Mouse (Mus musculus): Measurements from ENCODE around the gene Opn1mw. TPM values are rescaled to one million over a fixed set of nuclear protein-coding genes. Genes with fewer than 3 reads are reported as not detected.

Gene Opn1mw
- total and polyA plus RNA-seq, 3 experiments = not detected

GRCm38 (mm10) chrX:74176959-74177358 is 49.7 kb downstream of the Opn1mw start, which contains the start of gene Tktl1:
Tktl1 (plus strand) TSS chrX:74177259.
- H3K4me1 ChIP-seq (ENCODE audit: control insufficient read depth in 1 of 2, insufficient read depth in 2 of 2, low read length in 2 of 2) = no peaks in the 10 kb centered on the region
- H3K4me3 ChIP-seq (ENCODE audit: control insufficient read depth in 1 of 2, insufficient read depth in 1 of 2, low read depth in 2 of 2, low read length in 2 of 2) = no peak within 1 kb of the TSS
- H3K79me2 ChIP-seq (ENCODE audit: control insufficient read depth, insufficient read depth, low read length, poor library complexity) = no peaks in the 10 kb centered on the region
- H3K36me3 ChIP-seq (ENCODE audit: control insufficient read depth in 1 of 2, insufficient read depth in 2 of 2, low read length in 2 of 2) = no peaks in the 10 kb centered on the region
- no peak within 1 kb of the TSS for H3K9ac ChIP-seq (ENCODE audit: control insufficient read depth, low read depth, low read length, poor library complexity, severe bottlenecking)
- no peaks in the 10 kb centered on the region for H3K27me3 ChIP-seq (ENCODE audit: control insufficient read depth in 1 of 2, insufficient read depth in 2 of 2, low read length in 2 of 2)
- no peak within 1 kb of the TSS for H3K27ac ChIP-seq (ENCODE audit: control insufficient read depth, low read depth, low read length)
- TF ChIP-seq TBP (IDR thresholded peaks at IDR 0.05; ENCODE audit: low read depth, low read length) (no peak), ZNF384 (IDR thresholded peaks at IDR 0.05; ENCODE audit: low read depth, low read length) (no peak), CTCF (IDR thresholded peaks at IDR 0.05 in 2 of 3, conservative IDR thresholded peaks at IDR 0.05 in 1 of 3; ENCODE audit: control insufficient read depth in 1 of 3, insufficient read depth in 1 of 3, low read depth in 2 of 3, low read length in 3 of 3, poor library complexity in 1 of 3, severe bottlenecking in 1 of 3) (no peak), MAFK (IDR thresholded peaks at IDR 0.05; ENCODE audit: borderline replicate concordance, low read depth, low read length) (no peak), USF1 (IDR thresholded peaks at IDR 0.05; ENCODE audit: low read depth, low read length) (no peak)
- no peaks in the 10 kb centered on the region for H3K9me3 ChIP-seq (replicated peaks; ENCODE audit: insufficient read depth, low read length)
- no peak for DNase-seq (ENCODE audit: low read depth, low spot score)

Other genes with a start within 250 kb of the Opn1mw start
- gene Avpr2, start 235.4 kb upstream of the Opn1mw start, total RNA-seq (2012; rRNA removed) = 0.10 and 0.35 TPM in 2 replicates
- gene Avpr2, start 235.4 kb upstream of the Opn1mw start, polyA plus RNA-seq (2012; ENCODE audit: insufficient read depth in 1 of 2, insufficient read length in 2 of 2, low read depth in 1 of 2, low replicate concordance in 2 of 2, missing spikeins in 1 of 2) = under 1 TPM in 1 of 2 experiments, not detected in 1; 0.49 TPM
- 0.52 and 0.73 TPM in 2 replicates for gene L1cam, start 231.4 kb upstream of the Opn1mw start, total RNA-seq (2012; rRNA removed)
- under 1 TPM in 1 of 2 experiments, not detected in 1; 0.96 TPM for gene L1cam, start 231.4 kb upstream of the Opn1mw start, polyA plus RNA-seq (2012; ENCODE audit: insufficient read depth in 1 of 2, insufficient read length in 2 of 2, low read depth in 1 of 2, low replicate concordance in 2 of 2, missing spikeins in 1 of 2)
- 9.6 and 10.3 TPM in 2 replicates for gene Arhgap4, start 205.6 kb upstream of the Opn1mw start, total RNA-seq (2012; rRNA removed)
- 10 to 100 TPM in 1 of 2 experiments, not detected in 1; 24.5 TPM for gene Arhgap4, start 205.6 kb upstream of the Opn1mw start, polyA plus RNA-seq (2012; ENCODE audit: insufficient read depth in 1 of 2, insufficient read length in 2 of 2, low read depth in 1 of 2, low replicate concordance in 2 of 2, missing spikeins in 1 of 2)
- 155 and 174 TPM in 2 replicates for gene Naa10, start 205.5 kb upstream of the Opn1mw start, total RNA-seq (2012; rRNA removed)
- gene Naa10, start 205.5 kb upstream of the Opn1mw start, polyA plus RNA-seq (2012; ENCODE audit: insufficient read depth in 1 of 2, insufficient read length in 2 of 2, low read depth in 1 of 2, low replicate concordance in 2 of 2, missing spikeins in 1 of 2) = 100 to 1,000 TPM; 253 to 417 TPM
- gene Renbp, start 196.6 kb upstream of the Opn1mw start, total RNA-seq (2012; rRNA removed) = 18.8 and 22.7 TPM in 2 replicates
- 10 to 100 TPM in 1 of 2 experiments, not detected in 1; 38.0 TPM for gene Renbp, start 196.6 kb upstream of the Opn1mw start, polyA plus RNA-seq (2012; ENCODE audit: insufficient read depth in 1 of 2, insufficient read length in 2 of 2, low read depth in 1 of 2, low replicate concordance in 2 of 2, missing spikeins in 1 of 2)
- 53.6 and 60.0 TPM in 2 replicates for gene Hcfc1, start 161.1 kb upstream of the Opn1mw start, total RNA-seq (2012; rRNA removed)
- 100 to 1,000 TPM in 1 of 2 experiments, 10 to 100 TPM in 1; 40.8 to 146 TPM for gene Hcfc1, start 161.1 kb upstream of the Opn1mw start, polyA plus RNA-seq (2012; ENCODE audit: insufficient read depth in 1 of 2, insufficient read length in 2 of 2, low read depth in 1 of 2, low replicate concordance in 2 of 2, missing spikeins in 1 of 2)
- gene Irak1, start 103.5 kb upstream of the Opn1mw start, total RNA-seq (2012; rRNA removed) = 30.1 and 33.7 TPM in 2 replicates
- gene Irak1, start 103.5 kb upstream of the Opn1mw start, polyA plus RNA-seq (2012; ENCODE audit: insufficient read depth in 1 of 2, insufficient read length in 2 of 2, low read depth in 1 of 2, low replicate concordance in 2 of 2, missing spikeins in 1 of 2) = 100 to 1,000 TPM in 1 of 2 experiments, not detected in 1; 106 TPM
- 12.5 and 16.2 TPM in 2 replicates for gene Mecp2, start 7.9 kb downstream of the Opn1mw start, total RNA-seq (2012; rRNA removed)
- 10 to 100 TPM in 1 of 2 experiments, not detected in 1; 20.7 TPM for gene Mecp2, start 7.9 kb downstream of the Opn1mw start, polyA plus RNA-seq (2012; ENCODE audit: insufficient read depth in 1 of 2, insufficient read length in 2 of 2, low read depth in 1 of 2, low replicate concordance in 2 of 2, missing spikeins in 1 of 2)
- gene Tex28, start 40.4 kb downstream of the Opn1mw start, total RNA-seq (2012; rRNA removed) = not detected in 2 replicates
- not detected for gene Tex28, start 40.4 kb downstream of the Opn1mw start, polyA plus RNA-seq (2012; ENCODE audit: insufficient read depth in 1 of 2, insufficient read length in 2 of 2, low read depth in 1 of 2, low replicate concordance in 2 of 2, missing spikeins in 1 of 2)
- not detected in 2 replicates for gene Tktl1, start 49.8 kb downstream of the Opn1mw start, total RNA-seq (2012; rRNA removed)
- gene Tktl1, start 49.8 kb downstream of the Opn1mw start, polyA plus RNA-seq (2012; ENCODE audit: insufficient read depth in 1 of 2, insufficient read length in 2 of 2, low read depth in 1 of 2, low replicate concordance in 2 of 2, missing spikeins in 1 of 2) = under 1 TPM in 1 of 2 experiments, not detected in 1; 0.04 TPM
- gene Flna, start 122.4 kb downstream of the Opn1mw start, total RNA-seq (2012; rRNA removed) = 111 and 155 TPM in 2 replicates
- gene Flna, start 122.4 kb downstream of the Opn1mw start, polyA plus RNA-seq (2012; ENCODE audit: insufficient read depth in 1 of 2, insufficient read length in 2 of 2, low read depth in 1 of 2, low replicate concordance in 2 of 2, missing spikeins in 1 of 2) = 100 to 1,000 TPM; 147 to 233 TPM
- gene Emd, start 127.2 kb downstream of the Opn1mw start, total RNA-seq (2012; rRNA removed) = 52.2 and 55.5 TPM in 2 replicates
- 100 to 1,000 TPM; 130 to 157 TPM for gene Emd, start 127.2 kb downstream of the Opn1mw start, polyA plus RNA-seq (2012; ENCODE audit: insufficient read depth in 1 of 2, insufficient read length in 2 of 2, low read depth in 1 of 2, low replicate concordance in 2 of 2, missing spikeins in 1 of 2)
- 3,229 and 3,230 TPM in 2 replicates for gene Rpl10, start 143.3 kb downstream of the Opn1mw start, total RNA-seq (2012; rRNA removed)
- gene Rpl10, start 143.3 kb downstream of the Opn1mw start, polyA plus RNA-seq (2012; ENCODE audit: insufficient read depth in 1 of 2, insufficient read length in 2 of 2, low read depth in 1 of 2, low replicate concordance in 2 of 2, missing spikeins in 1 of 2) = 100 to 1,000 TPM in 1 of 2 experiments, not detected in 1; 232 TPM
- gene Taz, start 154.4 kb downstream of the Opn1mw start, total RNA-seq (2012; rRNA removed) = 26.1 and 28.0 TPM in 2 replicates
- gene Taz, start 154.4 kb downstream of the Opn1mw start, polyA plus RNA-seq (2012; ENCODE audit: insufficient read depth in 1 of 2, insufficient read length in 2 of 2, low read depth in 1 of 2, low replicate concordance in 2 of 2, missing spikeins in 1 of 2) = 10 to 100 TPM in 1 of 2 experiments, not detected in 1; 34.1 TPM
- gene Dnase1l1, start 154.9 kb downstream of the Opn1mw start, total RNA-seq (2012; rRNA removed) = 5.0 and 5.6 TPM in 2 replicates
- 1 to 10 TPM in 1 of 2 experiments, not detected in 1; 9.5 TPM for gene Dnase1l1, start 154.9 kb downstream of the Opn1mw start, polyA plus RNA-seq (2012; ENCODE audit: insufficient read depth in 1 of 2, insufficient read length in 2 of 2, low read depth in 1 of 2, low replicate concordance in 2 of 2, missing spikeins in 1 of 2)
- 31.7 and 41.6 TPM in 2 replicates for gene Atp6ap1, start 169.6 kb downstream of the Opn1mw start, total RNA-seq (2012; rRNA removed)
- 100 to 1,000 TPM in 1 of 2 experiments, 10 to 100 TPM in 1; 75.5 to 355 TPM for gene Atp6ap1, start 169.6 kb downstream of the Opn1mw start, polyA plus RNA-seq (2012; ENCODE audit: insufficient read depth in 1 of 2, insufficient read length in 2 of 2, low read depth in 1 of 2, low replicate concordance in 2 of 2, missing spikeins in 1 of 2)
- 5.2 and 6.4 TPM in 2 replicates for gene Gdi1, start 177.5 kb downstream of the Opn1mw start, total RNA-seq (2012; rRNA removed)
- 10 to 100 TPM in 1 of 2 experiments, not detected in 1; 24.5 TPM for gene Gdi1, start 177.5 kb downstream of the Opn1mw start, polyA plus RNA-seq (2012; ENCODE audit: insufficient read depth in 1 of 2, insufficient read length in 2 of 2, low read depth in 1 of 2, low replicate concordance in 2 of 2, missing spikeins in 1 of 2)
- 43.6 and 46.3 TPM in 2 replicates for gene Fam50a, start 185.6 kb downstream of the Opn1mw start, total RNA-seq (2012; rRNA removed)
- 100 to 1,000 TPM in 1 of 2 experiments, 10 to 100 TPM in 1; 64.8 to 107 TPM for gene Fam50a, start 185.6 kb downstream of the Opn1mw start, polyA plus RNA-seq (2012; ENCODE audit: insufficient read depth in 1 of 2, insufficient read length in 2 of 2, low read depth in 1 of 2, low replicate concordance in 2 of 2, missing spikeins in 1 of 2)
- 7.3 and 8.3 TPM in 2 replicates for gene Plxna3, start 201.6 kb downstream of the Opn1mw start, total RNA-seq (2012; rRNA removed)
- 10 to 100 TPM in 1 of 2 experiments, not detected in 1; 13.7 TPM for gene Plxna3, start 201.6 kb downstream of the Opn1mw start, polyA plus RNA-seq (2012; ENCODE audit: insufficient read depth in 1 of 2, insufficient read length in 2 of 2, low read depth in 1 of 2, low replicate concordance in 2 of 2, missing spikeins in 1 of 2)
- 52.7 and 61.7 TPM in 2 replicates for gene Lage3, start 226.2 kb downstream of the Opn1mw start, total RNA-seq (2012; rRNA removed)
- gene Lage3, start 226.2 kb downstream of the Opn1mw start, polyA plus RNA-seq (2012; ENCODE audit: insufficient read depth in 1 of 2, insufficient read length in 2 of 2, low read depth in 1 of 2, low replicate concordance in 2 of 2, missing spikeins in 1 of 2) = 10 to 100 TPM in 1 of 2 experiments, not detected in 1; 88.1 TPM
- gene Ubl4a, start 245.8 kb downstream of the Opn1mw start, total RNA-seq (2012; rRNA removed) = 23.4 and 24.0 TPM in 2 replicates
- 10 to 100 TPM in 1 of 2 experiments, not detected in 1; 82.4 TPM for gene Ubl4a, start 245.8 kb downstream of the Opn1mw start, polyA plus RNA-seq (2012; ENCODE audit: insufficient read depth in 1 of 2, insufficient read length in 2 of 2, low read depth in 1 of 2, low replicate concordance in 2 of 2, missing spikeins in 1 of 2)
- gene Slc10a3, start 245.9 kb downstream of the Opn1mw start, total RNA-seq (2012; rRNA removed) = 13.7 and 19.4 TPM in 2 replicates
- 10 to 100 TPM in 1 of 2 experiments, not detected in 1; 16.0 TPM for gene Slc10a3, start 245.9 kb downstream of the Opn1mw start, polyA plus RNA-seq (2012; ENCODE audit: insufficient read depth in 1 of 2, insufficient read length in 2 of 2, low read depth in 1 of 2, low replicate concordance in 2 of 2, missing spikeins in 1 of 2)